21 mouse cellular contexts compared by ENCODE assay signal in genomic region chr6:84601136-84601889, GRCm38 (mm10). TPM values are rescaled to one million over a fixed set of nuclear protein-coding genes. Genes with fewer than 3 reads are reported as not detected.
DNase-seq lines count a peak whose midpoint lies in the region; ATAC-seq and TF ChIP-seq lines count a peak whose summit lies in the region.
"Had no signal": no experiment of that assay in that cellular context is flagged by ENCODE, and none has a peak within 500 bp of the region (broad histone marks: within the 10 kb centered on the region; RNA-seq: fewer than 3 reads in every experiment).

No protein-coding gene starts in this region.

- no peak overlapping the region for H3K9ac ChIP-seq in liver, postnatal 0 days (replicated peaks)
- no peak overlapping the region for H3K9ac ChIP-seq in stomach, postnatal 0 days (ENCODE audit: low read length)
- H3K9ac ChIP-seq: embryonic facial prominence, embryonic 12.5 days; hindbrain, embryonic 14.5 days; kidney, embryonic 15.5 days; midbrain, embryonic 13.5 days had no signal

- intact Hi-C loops in heart, postnatal 10 days (cut with DNase I): no loop called here

- no peak for TF ChIP-seq EP300 in liver, postnatal 0 days (IDR thresholded peaks at IDR 0.05; ENCODE audit: low read depth)
- TF ChIP-seq EP300 in stomach, postnatal 0 days (optimal IDR thresholded peaks at IDR 0.05): no peak

- peak; percentile 53; the same call in 1 of the 2 replicates for ATAC-seq in liver, postnatal 0 days
- peak; percentile 93 for ATAC-seq in stomach, postnatal 0 days (ENCODE audit: low FRiP score, low TSS enrichment)
- ATAC-seq: intestine, postnatal 0 days; midbrain, embryonic 13.5 days had no signal

- no peaks in the 10 kb centered on the region for H3K36me3 ChIP-seq in liver, postnatal 0 days (replicated peaks; ENCODE audit: insufficient read depth, low read length)
- no peaks in the 10 kb centered on the region for H3K36me3 ChIP-seq in stomach, postnatal 0 days (ENCODE audit: control insufficient read depth, insufficient read depth, low read length)
- H3K36me3 ChIP-seq: embryonic facial prominence, embryonic 12.5 days; kidney, embryonic 15.5 days; midbrain, embryonic 13.5 days had no signal

- no peak overlapping the region for H3K27ac ChIP-seq in liver, postnatal 0 days (ENCODE audit: low read depth)
- H3K27ac ChIP-seq in stomach, postnatal 0 days (replicated peaks): no peak overlapping the region
- H3K27ac ChIP-seq: embryonic facial prominence, embryonic 12.5 days; hindbrain, embryonic 14.5 days; kidney, embryonic 15.5 days; macrophage; midbrain, embryonic 13.5 days had no signal

- H3K27me3 ChIP-seq in liver, postnatal 0 days (ENCODE audit: insufficient read depth, low read length): no peaks in the 10 kb centered on the region
- no peaks in the 10 kb centered on the region for H3K27me3 ChIP-seq in stomach, postnatal 0 days (ENCODE audit: control insufficient read depth, insufficient read depth, low read length)
- H3K27me3 ChIP-seq: embryonic facial prominence, embryonic 12.5 days; midbrain, embryonic 13.5 days had no signal

- H3K4me2 ChIP-seq in liver, postnatal 0 days (ENCODE audit: low read depth, low read length): no peak overlapping the region
- H3K4me2 ChIP-seq in stomach, postnatal 0 days (replicated peaks; ENCODE audit: low read depth): no peak overlapping the region
- H3K4me2 ChIP-seq: embryonic facial prominence, embryonic 12.5 days; hindbrain, embryonic 14.5 days; kidney, embryonic 15.5 days; midbrain, embryonic 13.5 days had no signal

- WGBS in liver, postnatal 0 days (ENCODE audit: insufficient replicate concordance): 48% methylated on average over 1 of the region's 1 CpGs
- WGBS in stomach, postnatal 0 days: 30% methylated on average over 1 of the region's 1 CpGs

- peak; percentile 14 for DNase-seq in heart, adult 11 months
- no peak for DNase-seq in heart, postnatal 10 days
- DNase-seq in liver, postnatal 0 days: peak; percentile 10
- DNase-seq in liver (no peak), MN1 (ENCODE audit: low spot score) (no peak)
- DNase-seq in urinary bladder, postnatal 14 days (ENCODE audit: low spot score): peak; percentile 1
- no peak for DNase-seq in urinary bladder, postnatal 25 days (ENCODE audit: low spot score)
- peak; percentile 16 for DNase-seq in stomach, postnatal 0 days (ENCODE audit: low spot score)
- DNase-seq: adrenal gland, adult 2 months; B cell, adult 2 months; cerebellum, adult 9-10 months; gastrocnemius, postnatal 14 days; heart, postnatal 14 days; lung, adult 18-20 months; thymus, postnatal 14 days had no signal

- no peak overlapping the region for H3K4me3 ChIP-seq in liver, postnatal 0 days (ENCODE audit: low read depth, low read length)
- H3K4me3 ChIP-seq in stomach, postnatal 0 days (ENCODE audit: low read depth, low read length): no peak overlapping the region
- H3K4me3 ChIP-seq: embryonic facial prominence, embryonic 12.5 days; kidney, embryonic 15.5 days; midbrain, embryonic 13.5 days had no signal

- H3K9me3 ChIP-seq in liver, postnatal 0 days (ENCODE audit: low read length): no peaks in the 10 kb centered on the region
- no peaks in the 10 kb centered on the region for H3K9me3 ChIP-seq in stomach, postnatal 0 days (ENCODE audit: control insufficient read depth, low read length)
- H3K9me3 ChIP-seq: embryonic facial prominence, embryonic 12.5 days; kidney, embryonic 15.5 days; midbrain, embryonic 13.5 days had no signal

- no peak for TF ChIP-seq CTCF in liver, postnatal 0 days (IDR thresholded peaks at IDR 0.05; ENCODE audit: low read depth)
- TF ChIP-seq CTCF in stomach, postnatal 0 days (IDR thresholded peaks at IDR 0.05; ENCODE audit: low read depth): no peak

- H3K4me1 ChIP-seq in liver, postnatal 0 days (ENCODE audit: insufficient read depth): no peaks in the 10 kb centered on the region
- H3K4me1 ChIP-seq in stomach, postnatal 0 days (replicated peaks; ENCODE audit: control insufficient read depth, insufficient read depth): no peaks in the 10 kb centered on the region
- H3K4me1 ChIP-seq: embryonic facial prominence, embryonic 12.5 days; kidney, embryonic 15.5 days; midbrain, embryonic 13.5 days had no signal

RNA-seq across cellular contexts. Expression of gene Cyp26b1, which starts 7.6 kb away (rescaled TPM):
- 1 to 10 TPM; 1.8 to 2.0 TPM for total RNA-seq in heart, postnatal 10 days (2021)
- 0.13 and 0.14 TPM in 2 replicates for polyA plus RNA-seq in liver, postnatal 0 days (2015; fragmentation: Nextera tagmentation; extraction: Ambion mirVana)
- 5.8 and 6.4 TPM in 2 replicates for polyA plus RNA-seq in stomach, postnatal 0 days (2015; fragmentation: Nextera tagmentation; extraction: Ambion mirVana)

Comparison
In these comparisons a context has a peak if more than half of its experiments do, and no peak if none do; other contexts are left out.
1. DNase-seq: peak in heart, adult 11 months (single experiment), liver, postnatal 0 days (single experiment), urinary bladder, postnatal 14 days (single experiment) and stomach, postnatal 0 days (single experiment); none in heart, postnatal 10 days (0 of 2), liver (single experiment), urinary bladder, postnatal 25 days (single experiment) and MN1 (single experiment).